Mouse (Mus musculus) thymus, postnatal 4 days (tissue): Measurements from ENCODE around the gene Nphs2.
"Not testable (repeated sequence)": the region's sequence is repeated elsewhere in the genome, so short reads cannot be mapped to it uniquely, and the experiment has no call there.

Experiments
- DNase-seq: peaks from one replicate; pipeline ENCODE4 v3.0.0; 2021

The Nphs2 gene

DNA sequence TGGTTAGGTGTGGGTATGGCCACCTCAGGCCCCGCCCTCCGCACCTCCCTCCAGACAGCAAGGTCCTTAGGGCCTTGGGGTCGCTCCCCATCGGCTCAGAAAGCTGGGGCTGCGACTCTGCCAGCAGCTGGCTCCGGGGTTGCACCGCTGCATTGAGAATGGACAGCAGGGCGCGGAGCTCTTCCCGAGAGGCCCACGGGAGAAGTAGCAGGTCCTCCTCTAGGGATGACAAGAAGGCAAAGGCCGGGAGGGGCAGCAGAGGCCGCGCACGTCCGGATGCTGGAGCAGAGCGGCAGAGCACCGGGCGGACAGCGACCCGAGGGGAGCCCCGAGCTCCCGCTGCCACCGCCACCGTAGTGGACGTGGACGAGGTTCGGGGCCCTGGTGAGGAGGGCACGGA lies at the start of gene Nphs2:
Gene Nphs2 (plus strand): TSS at position 98 of the 400 bp plus-strand sequence.
- peak; percentile 59 for DNase-seq

DNA sequence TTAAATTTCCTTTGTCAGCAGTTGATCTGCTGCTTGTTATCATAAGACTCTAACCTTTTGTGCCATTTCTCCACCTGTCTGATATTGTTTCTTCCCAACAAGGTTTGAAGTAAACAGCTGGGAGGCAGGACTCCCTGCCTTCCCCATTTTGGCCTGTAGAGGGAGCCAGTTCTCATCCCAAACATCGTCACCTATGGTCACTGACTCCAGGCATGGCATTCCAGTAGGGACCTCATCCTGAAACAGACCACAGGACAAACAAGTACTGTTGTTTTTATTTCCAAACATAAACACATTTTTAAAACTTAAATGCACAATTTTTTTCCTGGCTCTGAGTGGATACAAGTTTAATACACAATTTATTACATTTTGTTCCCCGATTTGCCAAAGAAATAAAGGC lies 47.2 kb upstream of the Nphs2 start:
- DNase-seq, result peak; percentile 80

DNA sequence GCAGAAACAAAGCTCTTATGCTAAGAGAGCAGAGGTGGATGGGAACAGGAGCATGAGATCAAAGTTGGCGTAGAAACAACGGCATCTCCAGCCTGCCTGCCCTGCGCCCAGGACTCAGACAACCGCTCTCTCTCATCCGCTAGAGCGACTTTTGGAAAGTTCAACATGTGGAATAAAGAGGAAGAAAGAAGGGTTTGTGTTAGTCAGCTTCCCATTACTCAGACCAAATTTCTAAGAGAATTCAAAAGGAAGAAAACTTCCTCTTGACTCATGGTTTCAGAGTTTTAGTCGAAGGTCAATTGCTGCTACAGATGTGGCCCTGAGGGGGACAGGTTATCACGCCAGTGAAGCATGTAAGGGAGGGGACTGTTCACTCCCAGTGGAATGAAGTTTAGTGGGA lies 46.6 kb upstream of the Nphs2 start:
- DNase-seq, result no peak

DNA sequence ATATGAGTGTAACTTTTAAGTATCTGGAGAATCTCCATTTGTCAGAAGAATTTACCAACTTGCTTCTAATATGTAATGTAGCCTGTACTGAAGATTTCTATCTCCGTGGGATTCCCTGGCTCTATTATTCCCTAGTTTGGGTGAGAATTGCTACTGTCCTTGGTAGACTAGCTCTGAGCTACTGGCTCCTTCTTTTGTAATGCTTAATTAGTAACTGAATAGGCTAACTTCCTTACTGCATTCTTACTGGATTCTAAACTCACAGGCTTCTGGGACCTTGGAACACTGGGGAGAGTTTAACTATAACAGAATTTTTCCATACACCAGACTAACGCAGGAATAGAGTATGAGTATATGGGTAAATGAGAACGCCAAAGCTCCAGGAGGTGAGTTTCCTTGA lies 42.0 kb upstream of the Nphs2 start:
- DNase-seq, result not testable (repeated sequence)

DNA sequence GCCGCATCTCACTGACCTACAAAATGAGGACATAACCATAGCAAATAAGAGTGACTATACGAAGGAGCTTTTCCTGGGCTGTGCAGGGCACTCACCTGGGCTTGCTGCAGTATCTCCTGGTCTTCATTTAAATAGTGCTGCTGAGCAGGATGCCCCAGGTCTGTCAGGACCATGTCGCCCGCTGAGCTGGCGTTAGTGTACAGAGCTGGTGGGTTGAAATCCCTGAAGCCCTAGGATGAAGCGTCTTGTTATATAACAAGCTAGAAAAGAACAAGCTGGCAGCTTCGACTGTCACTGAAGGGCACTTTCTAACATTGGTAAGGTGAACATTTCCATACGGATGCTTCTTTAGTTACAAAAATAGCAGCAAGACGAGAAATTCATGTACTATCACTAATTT lies 40.1 kb upstream of the Nphs2 start:
- DNase-seq, result no peak

DNA sequence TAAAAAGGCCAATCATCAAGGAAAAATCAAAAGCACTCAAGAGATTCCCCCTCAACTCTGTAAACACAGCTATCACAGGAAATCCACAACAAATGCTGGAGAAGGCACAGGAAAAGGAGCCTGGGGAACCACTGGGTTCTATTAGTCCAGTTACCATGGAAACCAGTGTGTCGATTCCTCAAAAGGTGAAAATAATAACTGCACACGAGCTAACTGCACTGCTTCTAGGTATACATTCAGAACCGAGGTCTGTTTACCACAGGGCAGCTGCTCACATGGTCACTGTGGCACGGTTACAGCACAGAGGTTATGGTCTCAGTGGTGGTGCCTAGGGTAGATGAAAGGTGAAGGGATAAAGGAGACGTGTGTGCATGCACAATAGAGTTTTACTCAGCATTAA lies 38.9 kb upstream of the Nphs2 start:
- DNase-seq, result no peak

DNA sequence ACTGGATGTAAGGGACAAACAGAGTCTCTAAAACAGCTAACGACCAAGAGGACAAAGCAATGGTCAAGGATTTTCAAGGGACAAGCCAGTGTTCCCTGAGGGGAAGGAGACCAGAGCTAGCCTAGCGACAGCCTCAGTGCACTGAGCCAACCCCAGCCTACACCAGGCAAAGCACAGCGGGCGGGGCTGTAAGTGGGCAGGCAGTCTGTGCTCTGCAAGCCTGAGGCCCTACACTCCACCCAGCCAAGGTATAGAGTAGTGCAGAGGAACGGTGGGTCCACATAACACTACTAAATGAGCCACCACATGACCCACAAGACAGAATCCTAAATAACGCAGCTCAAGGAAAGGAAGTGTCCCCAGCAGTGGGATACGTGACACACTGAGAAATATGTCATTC lies 36.9 kb upstream of the Nphs2 start:
- DNase-seq, result no peak

DNA sequence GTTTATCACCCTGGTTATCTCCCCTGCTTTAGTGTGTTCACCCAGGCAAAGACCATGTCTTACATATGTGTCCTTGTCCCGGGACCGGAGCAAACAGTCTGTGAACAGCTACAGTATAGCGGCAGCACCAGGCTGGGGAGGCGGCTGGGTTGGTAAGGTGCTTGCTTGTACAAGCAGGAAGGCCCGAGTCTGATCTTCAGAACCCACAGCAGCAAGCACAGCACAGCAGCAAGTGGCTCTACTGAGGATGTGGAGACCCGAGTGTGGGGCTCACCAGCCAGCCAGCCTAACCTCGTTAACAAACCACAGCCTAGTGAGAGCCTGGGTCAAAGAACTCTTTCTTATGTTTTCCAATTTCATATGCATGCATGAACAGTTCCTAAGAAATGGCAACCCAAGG lies 30.4 kb upstream of the Nphs2 start:
- peak; percentile 69 for DNase-seq

DNA sequence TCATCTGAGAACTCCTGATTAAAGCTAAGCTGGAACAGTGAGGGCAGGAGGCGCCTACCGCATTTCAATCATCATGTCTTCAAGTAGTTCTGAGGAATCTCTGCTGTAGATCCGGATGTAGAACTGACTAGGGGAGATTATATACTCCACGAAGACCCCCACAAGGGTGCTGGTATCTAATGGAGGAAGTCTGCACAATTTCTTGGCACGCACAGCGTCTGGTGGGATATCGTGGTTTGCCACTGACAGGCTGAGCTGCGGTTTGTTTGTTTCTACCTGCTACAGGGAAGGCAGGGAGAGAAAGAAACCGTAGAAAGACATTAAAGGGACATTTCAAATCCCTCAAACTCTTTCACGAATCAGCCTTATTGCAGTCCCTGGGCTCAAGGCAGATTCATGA lies 26.3 kb upstream of the Nphs2 start:
- DNase-seq, result peak; percentile 38

DNA sequence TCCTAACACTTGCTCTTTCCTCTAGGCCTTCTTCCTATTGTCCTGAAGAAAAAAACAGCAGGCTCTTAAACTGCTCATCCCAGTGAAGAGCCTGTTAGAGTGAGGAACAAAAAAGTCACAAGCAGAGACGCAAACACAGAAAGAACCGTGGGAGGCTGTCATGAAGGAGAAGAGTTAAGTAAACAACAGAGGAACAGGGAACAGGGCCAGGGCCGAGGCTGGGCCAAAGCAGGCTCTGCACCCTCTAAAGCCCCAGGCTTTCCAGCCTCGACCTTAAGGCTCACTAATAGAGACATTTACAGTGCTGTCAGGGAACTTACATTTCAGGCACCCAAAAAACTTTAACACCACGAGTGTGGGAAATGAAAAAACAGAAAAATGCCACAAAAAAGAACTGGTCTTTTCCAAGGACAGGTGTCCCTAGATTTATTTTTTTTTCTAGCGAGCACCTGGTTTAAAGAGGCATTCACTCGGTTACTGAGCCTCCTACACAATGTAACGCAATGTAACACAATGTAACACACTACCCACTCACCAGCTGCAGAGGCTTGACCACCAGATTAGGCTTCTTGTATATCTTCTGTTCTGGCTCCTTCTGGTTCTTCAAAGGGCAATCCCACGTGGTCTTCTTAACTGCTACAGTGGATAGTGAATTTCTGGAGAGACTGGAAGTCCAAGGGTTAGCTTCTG lies 25.5 kb upstream of the Nphs2 start:
- no peak for DNase-seq

DNA sequence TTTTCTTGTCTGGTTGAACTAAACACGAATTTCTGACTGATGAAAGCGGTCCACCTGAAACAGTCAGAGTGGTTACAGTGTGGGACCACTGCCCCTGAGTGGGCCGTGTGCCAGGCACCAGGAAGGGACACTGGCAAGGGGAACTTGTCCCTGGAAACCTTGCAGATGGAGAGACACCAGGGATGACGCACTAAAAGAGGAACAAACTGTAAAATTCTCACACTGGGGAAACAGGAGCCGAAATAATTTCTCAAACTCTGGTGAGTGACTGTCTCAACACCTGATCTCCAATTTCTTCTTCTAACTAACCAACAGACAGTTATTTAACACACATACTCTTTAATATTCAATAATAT lies 25.0 kb upstream of the Nphs2 start:
- no peak for DNase-seq

DNA sequence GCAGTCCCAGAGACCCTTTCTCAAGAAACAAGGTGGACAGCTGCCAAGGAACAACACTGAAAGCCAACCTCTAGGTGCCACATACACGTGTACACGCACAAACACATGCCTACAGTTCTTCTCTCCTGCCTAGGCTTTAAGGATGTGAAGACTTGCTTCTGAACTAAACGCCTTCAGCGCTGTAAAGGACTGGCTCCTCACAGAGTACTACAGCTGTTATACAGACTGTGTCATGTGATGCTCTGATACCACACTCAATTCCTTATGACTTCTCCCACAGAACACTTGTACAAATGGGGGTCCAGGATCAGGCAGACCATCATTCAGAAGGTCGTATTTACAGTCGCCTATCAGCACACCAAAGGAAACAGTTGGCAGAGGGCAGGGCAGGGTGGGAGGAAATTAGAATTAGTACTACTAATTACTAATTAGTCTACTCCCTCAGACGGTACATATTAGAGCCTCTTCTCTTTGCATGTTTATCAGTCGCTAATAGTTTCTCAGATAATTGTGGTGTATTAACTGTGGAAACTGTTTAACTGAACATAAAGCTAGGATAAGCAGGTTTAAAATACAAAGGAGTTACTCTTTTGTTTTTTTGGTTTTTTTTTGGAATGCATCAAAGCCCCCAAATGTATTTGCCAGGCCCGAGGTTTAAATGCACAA lies 21.8 kb upstream of the Nphs2 start:
- no peak for DNase-seq

DNA sequence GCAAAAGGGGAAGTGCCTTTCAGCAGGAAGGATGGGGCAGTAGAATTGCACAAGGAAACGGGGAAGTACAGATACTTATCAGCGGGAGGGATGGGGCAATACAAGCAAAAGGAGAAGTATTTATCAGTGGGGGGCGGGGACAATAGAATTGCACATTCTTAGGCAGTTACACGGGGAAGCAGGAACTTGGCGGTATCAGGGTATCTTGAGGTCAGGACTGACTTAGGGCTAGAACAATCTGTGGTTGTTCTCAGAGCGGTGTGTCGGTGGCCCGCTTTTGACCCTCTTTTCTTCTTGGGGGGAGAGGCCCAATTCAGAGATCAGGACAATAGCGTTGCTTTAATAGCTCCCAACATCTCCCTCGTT lies 21.3 kb upstream of the Nphs2 start:
- DNase-seq, result not testable (repeated sequence)

DNA sequence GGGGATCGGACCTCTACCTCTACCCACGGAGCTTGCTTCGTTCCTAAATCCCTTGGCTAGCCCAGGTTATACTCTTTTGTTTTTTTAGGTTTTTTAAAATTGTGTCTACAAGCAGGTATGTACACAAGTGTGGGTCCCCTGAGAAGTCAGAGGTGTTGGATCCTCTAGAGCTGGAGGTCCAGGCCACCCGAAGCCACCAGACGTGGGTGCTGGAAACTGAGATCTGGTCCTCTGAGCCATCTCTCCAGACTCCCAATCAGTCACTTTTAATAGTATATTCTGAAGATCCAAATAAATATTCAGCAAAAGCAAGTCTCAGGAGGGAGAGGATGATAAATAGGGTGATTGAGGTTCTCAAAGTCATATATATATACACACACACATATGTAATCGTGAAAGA lies 20.5 kb upstream of the Nphs2 start:
- DNase-seq, result no peak

DNA sequence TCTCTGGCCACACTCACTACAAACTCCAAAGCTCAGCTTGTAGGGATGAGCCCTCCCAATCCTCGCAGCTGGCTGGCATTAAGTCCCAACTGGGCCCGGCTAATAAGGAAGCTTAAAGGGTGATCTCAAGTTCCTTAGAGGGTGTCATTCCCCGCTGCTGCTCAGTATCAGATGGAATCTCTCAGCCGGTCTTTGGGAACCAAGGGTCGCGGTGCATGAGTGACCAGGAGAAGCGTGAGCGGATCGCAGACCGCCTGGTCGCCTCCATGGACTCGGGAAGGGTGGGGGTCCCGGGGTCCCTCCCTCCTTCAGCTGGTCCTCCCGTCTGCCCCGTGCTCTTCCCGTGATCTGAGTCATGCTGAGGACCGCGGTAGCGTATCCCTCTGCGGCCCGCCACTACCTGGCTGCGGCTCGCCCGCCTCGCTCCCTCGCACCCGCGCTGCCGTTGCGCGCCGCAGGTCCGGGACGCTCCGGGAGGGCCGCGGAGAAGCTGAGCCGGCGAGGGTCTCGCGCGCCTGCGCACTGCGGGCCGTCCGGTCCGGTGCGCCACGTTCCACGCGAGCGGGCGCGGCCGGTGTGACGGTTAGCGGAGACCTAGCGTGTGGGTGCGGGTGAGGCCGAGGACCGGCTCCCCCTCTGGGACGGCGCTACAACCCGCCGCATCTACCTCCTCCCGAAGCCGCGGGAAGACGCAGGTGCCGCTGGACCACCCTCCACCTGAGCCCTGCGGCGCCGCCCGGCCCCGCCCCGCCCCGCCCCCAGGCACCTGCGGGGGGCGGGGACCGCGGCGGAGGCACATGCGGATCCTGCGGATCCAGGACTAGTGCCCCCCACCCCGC lies 7.4 kb upstream of the Nphs2 start, which contains the start of gene Tdrd5:
Gene Tdrd5 (minus strand): TSS at position 754 of the 839 bp plus-strand sequence.
- DNase-seq, result peak; percentile 79

DNA sequence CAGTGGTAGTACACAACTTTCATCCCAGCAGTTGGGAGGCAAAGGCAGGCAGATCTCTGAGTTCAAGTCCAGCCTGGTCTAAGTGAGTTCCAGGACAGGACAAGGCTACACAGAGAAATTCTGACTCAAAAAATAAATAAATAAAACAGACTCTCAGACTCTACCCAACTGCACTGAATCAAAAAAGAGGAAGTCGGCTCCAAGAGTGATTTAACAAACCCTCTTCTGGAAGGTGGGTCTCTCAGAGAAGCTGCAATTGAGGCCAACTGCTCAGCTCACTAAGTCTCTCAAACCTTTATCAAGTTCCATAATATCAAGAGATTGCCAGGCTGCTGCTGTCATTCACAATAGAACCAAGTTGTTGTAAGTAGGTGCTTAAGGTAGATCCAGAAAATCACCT lies 1.9 kb upstream of the Nphs2 start:
- DNase-seq, result no peak

DNA sequence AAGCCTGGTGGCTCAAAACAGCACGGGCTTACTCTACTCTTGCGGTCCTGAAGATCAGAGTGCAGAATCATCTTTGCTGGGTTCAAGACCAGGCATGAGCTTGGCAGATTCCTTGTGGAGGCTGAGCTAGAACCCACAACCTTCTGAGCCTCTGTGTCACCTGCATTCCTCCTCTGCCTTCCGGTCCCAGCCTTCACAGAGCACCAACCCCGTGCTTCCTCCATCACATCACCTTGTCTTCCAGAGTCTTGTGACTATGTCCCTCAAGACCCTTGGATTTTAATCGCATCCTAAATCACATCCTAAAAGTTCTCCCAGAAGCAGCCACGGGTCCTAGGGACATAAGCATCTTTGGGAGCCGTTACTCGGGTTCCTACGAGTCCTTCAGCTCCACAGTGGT lies 12.6 kb downstream of the Nphs2 start:
- no peak for DNase-seq

DNA sequence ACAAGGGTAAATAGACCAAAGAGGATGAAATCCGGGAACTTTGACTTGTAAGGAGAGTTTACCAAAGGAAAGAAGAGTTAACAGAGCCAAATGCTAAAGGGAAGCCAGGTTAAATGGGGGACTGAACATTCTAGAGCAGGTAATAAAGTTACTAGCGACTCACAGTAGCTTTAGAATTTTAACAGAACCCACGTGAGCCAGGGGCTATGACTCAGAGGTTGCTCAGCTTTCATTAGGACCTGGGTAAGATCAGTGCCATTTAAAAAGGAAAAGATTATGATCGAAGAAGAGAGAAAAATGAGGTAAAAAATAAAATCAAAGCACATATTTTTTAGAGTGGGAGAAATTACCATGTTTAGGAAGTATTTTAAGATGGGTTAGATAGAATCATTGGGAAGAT lies 30.3 kb downstream of the Nphs2 start:
- no peak for DNase-seq

DNA sequence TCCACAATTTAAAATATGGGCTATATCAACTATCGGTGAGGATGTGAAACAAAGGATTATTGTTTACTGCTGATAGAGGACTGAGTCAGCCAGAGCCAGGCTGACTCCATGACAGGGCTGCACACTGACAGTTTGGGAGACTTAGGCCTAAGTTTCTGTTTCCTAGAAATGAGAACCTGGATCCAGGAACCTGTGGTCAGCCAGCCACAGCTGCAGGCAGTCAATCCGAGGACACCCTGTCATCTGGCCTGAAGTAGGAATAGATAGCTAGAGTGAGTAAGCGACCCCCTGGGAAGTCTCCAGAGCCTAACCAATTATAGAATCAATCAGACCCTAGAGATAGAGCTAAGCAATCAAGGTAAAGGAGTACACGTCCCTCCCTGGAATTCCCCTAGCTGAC lies 33.9 kb downstream of the Nphs2 start:
- DNase-seq, result no peak

DNA sequence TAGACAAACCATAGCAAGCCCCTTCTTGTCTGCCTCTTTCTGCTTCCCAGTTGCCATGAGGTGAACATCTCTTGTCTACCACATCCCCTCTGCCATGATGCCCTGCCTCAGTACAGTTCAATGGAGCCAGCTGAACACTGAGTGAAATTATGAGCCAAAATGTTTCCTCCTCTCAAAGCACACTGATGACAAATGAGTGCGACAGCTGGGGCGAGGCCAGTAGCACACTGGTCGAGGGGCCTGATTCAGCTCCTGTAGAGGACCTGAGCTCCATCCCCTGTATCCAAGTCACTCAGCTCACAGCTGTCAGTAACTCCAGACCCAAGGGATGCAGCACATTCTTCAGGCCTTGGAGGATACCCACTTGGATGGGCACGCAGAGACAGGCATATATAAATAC lies 35.1 kb downstream of the Nphs2 start:
- DNase-seq, result no peak

DNA sequence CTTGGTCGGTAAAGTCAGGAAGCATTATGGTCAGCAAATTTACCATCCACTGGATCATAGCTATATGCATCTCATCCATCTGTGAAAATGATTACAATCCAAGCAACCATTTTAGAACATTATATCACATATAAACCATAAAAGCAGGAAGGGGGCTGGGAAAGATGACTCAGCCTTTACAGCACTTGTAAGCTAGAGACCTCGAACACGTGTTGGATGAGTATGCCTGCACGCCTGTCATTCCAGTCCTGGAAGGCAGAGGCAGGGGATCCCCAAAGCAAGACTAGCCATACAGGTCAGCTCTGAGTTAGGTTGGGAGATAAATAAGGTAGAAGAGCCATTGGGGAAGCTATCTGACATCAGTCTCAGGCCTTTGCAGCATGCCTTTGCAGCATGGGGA lies 38.5 kb downstream of the Nphs2 start:
- DNase-seq, result no peak

DNA sequence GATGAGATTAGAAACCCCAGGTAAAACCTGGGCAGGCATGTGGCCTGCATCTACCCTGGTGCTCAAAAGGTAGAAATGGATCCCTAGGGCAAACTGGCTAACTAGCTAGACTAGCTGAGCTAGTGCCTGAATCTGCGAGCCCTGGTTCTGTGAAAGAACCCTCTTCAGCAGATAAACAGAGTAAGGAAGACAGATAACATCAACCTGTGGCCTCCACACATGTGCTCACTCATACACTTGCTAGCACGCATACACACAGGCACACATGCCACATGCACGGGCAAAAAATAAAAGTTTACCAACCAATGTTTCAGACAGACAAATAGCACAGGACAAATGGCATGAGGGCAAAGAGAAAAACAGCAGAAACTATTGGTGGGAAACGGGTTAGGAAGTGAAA lies 39.9 kb downstream of the Nphs2 start:
- peak; percentile 50 for DNase-seq

DNA sequence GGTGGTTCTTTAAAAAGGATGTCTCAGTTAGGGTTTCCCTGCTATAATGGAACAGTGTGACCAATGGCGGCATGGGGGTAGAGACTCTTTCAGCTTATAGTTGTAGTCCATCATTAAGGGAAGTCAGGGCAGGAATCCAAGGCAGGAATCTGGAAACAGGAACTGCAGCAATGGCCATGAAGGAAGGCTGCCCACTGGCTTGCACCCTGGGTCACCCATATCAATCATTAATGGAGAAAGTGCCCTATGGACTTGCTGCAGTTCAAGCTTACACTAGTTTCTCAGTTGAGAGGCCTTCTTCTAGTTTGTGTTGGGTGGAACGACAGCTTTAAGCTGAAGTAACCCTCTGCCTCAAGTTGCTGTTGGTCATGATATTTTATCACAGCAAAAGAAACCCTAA lies 41.9 kb downstream of the Nphs2 start:
- no peak for DNase-seq

DNA sequence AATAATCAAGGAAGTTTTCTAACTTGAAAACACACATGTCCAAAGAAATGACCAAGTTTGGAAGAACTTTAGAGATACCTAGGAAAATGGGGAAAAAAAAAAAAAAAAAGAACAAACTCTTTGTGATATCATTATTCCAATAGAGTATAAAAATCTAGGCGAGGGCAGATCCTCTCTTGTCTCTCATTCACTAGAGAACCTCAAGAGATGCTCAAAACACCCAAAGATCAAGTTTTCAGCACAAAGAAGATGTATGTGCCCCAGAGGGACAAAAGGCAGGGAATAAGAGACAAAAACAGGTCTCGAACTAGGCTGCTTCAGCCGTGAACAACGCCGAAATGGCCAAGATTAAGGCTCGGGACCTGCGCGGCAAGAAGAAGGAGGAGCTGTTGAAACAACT lies 55.2 kb downstream of the Nphs2 start, which contains the start of gene Gm2000:
Gene Gm2000 (plus strand): TSS at position 301 of the 400 bp plus-strand sequence.
- DNase-seq, result no peak
